Comparison of ENCODE assay signal across 17 mouse cellular contexts in genomic region chr13:20517702-20518101, GRCm38 (mm10).
DNase-seq lines count a peak whose midpoint lies in the region; ATAC-seq and TF ChIP-seq lines count a peak whose summit lies in the region.
"Had no signal": no experiment of that assay in that cellular context is flagged by ENCODE, and none has a peak within 500 bp of the region (broad histone marks: within the 10 kb centered on the region; RNA-seq: fewer than 3 reads in every experiment).

No protein-coding gene starts in this region.

- no peaks in the 10 kb centered on the region for H3K9me3 ChIP-seq in forebrain, embryonic 14.5 days (replicated peaks; ENCODE audit: control insufficient read depth, low read length)
- no peaks in the 10 kb centered on the region for H3K9me3 ChIP-seq in forebrain, embryonic 10.5 days
- H3K9me3 ChIP-seq in hindbrain, postnatal 0 days (ENCODE audit: low read length), result no peaks in the 10 kb centered on the region
- H3K9me3 ChIP-seq in hindbrain, embryonic 12.5 days (replicated peaks), result no peaks in the 10 kb centered on the region
- H3K9me3 ChIP-seq in forebrain, embryonic 16.5 days (ENCODE audit: control insufficient read depth, low read length), result no peaks in the 10 kb centered on the region
- H3K9me3 ChIP-seq: embryonic facial prominence, embryonic 10.5 days; embryonic facial prominence, embryonic 12.5 days had no signal

- peak; percentile 21; the same call in 1 of the 2 replicates for ATAC-seq in forebrain, embryonic 14.5 days
- ATAC-seq in hindbrain, postnatal 0 days, result no peak
- ATAC-seq in hindbrain, embryonic 12.5 days (ENCODE audit: low FRiP score), result no peak
- ATAC-seq in forebrain, embryonic 16.5 days, result peak; percentile 54

- no peaks in the 10 kb centered on the region for H3K36me3 ChIP-seq in forebrain, embryonic 14.5 days (ENCODE audit: control insufficient read depth, insufficient read depth, low read length)
- no peaks in the 10 kb centered on the region for H3K36me3 ChIP-seq in forebrain, embryonic 10.5 days (replicated peaks)
- no peaks in the 10 kb centered on the region for H3K36me3 ChIP-seq in hindbrain, postnatal 0 days (ENCODE audit: insufficient read depth, low read length)
- no peaks in the 10 kb centered on the region for H3K36me3 ChIP-seq in hindbrain, embryonic 12.5 days
- no peaks in the 10 kb centered on the region for H3K36me3 ChIP-seq in forebrain, embryonic 16.5 days (ENCODE audit: control insufficient read depth, insufficient read depth)
- H3K36me3 ChIP-seq: embryonic facial prominence, embryonic 10.5 days; embryonic facial prominence, embryonic 12.5 days had no signal

- H3K9ac ChIP-seq in forebrain, embryonic 14.5 days (ENCODE audit: low read length), result no peak overlapping the region
- no peak overlapping the region for H3K9ac ChIP-seq in hindbrain, postnatal 0 days (replicated peaks; ENCODE audit: low read length)
- H3K9ac ChIP-seq in hindbrain, embryonic 12.5 days, result no peak overlapping the region
- no peak overlapping the region for H3K9ac ChIP-seq in forebrain, embryonic 16.5 days (replicated peaks; ENCODE audit: low read depth, low read length)
- H3K9ac ChIP-seq: embryonic facial prominence, embryonic 12.5 days had no signal

- no peaks in the 10 kb centered on the region for H3K27me3 ChIP-seq in forebrain, embryonic 14.5 days (replicated peaks; ENCODE audit: control insufficient read depth, insufficient read depth, low read length)
- H3K27me3 ChIP-seq in forebrain, embryonic 10.5 days (ENCODE audit: poor library complexity, severe bottlenecking), result no peaks in the 10 kb centered on the region
- H3K27me3 ChIP-seq in hindbrain, postnatal 0 days (ENCODE audit: insufficient read depth, low read length), result no peaks in the 10 kb centered on the region
- no peaks in the 10 kb centered on the region for H3K27me3 ChIP-seq in hindbrain, embryonic 12.5 days
- no peaks in the 10 kb centered on the region for H3K27me3 ChIP-seq in forebrain, embryonic 16.5 days (replicated peaks; ENCODE audit: control insufficient read depth, insufficient read depth, low read length)
- H3K27me3 ChIP-seq: embryonic facial prominence, embryonic 12.5 days had no signal

- no peak for TF ChIP-seq CTCF in hindbrain, postnatal 0 days (IDR thresholded peaks at IDR 0.05; ENCODE audit: low read depth)

- DNase-seq in forebrain, embryonic 14.5 days (ENCODE audit: low spot score), result peak; percentile 56
- DNase-seq in forebrain, embryonic 10.5 days (ENCODE audit: extremely low spot score, low spot score), result no peak
- peak; percentile 12 for DNase-seq in hindbrain, postnatal 0 days (ENCODE audit: low spot score)
- DNase-seq in spleen, adult 12 weeks (ENCODE audit: low spot score), result no peak
- no peak for DNase-seq in heart, postnatal 4 days
- DNase-seq: adrenal gland, adult 2 months; adrenal gland, postnatal 10 days; adrenal gland, postnatal 25 days; cerebellum, adult 11-12 months; cerebellum, adult 2 months; cerebellum, adult 9-10 months; cerebellum, postnatal 10 days; cerebellum, postnatal 25 days had no signal

- no peak overlapping the region for H3K27ac ChIP-seq in forebrain, embryonic 14.5 days (ENCODE audit: low read depth, low read length)
- H3K27ac ChIP-seq in forebrain, embryonic 10.5 days, result no peak overlapping the region
- H3K27ac ChIP-seq in hindbrain, postnatal 0 days, result no peak overlapping the region
- no peak overlapping the region for H3K27ac ChIP-seq in hindbrain, embryonic 12.5 days
- no peak overlapping the region for H3K27ac ChIP-seq in forebrain, embryonic 16.5 days (ENCODE audit: low read length)
- H3K27ac ChIP-seq: embryonic facial prominence, embryonic 10.5 days; embryonic facial prominence, embryonic 12.5 days had no signal

- H3K4me3 ChIP-seq in forebrain, embryonic 14.5 days (ENCODE audit: low read depth, low read length), result no peak overlapping the region
- no peak overlapping the region for H3K4me3 ChIP-seq in forebrain, embryonic 10.5 days
- no peak overlapping the region for H3K4me3 ChIP-seq in hindbrain, postnatal 0 days (ENCODE audit: low read length)
- no peak overlapping the region for H3K4me3 ChIP-seq in hindbrain, embryonic 12.5 days
- no peak overlapping the region for H3K4me3 ChIP-seq in forebrain, embryonic 16.5 days (replicated peaks; ENCODE audit: low read length)
- H3K4me3 ChIP-seq: embryonic facial prominence, embryonic 10.5 days; embryonic facial prominence, embryonic 12.5 days had no signal

- H3K4me1 ChIP-seq in forebrain, embryonic 14.5 days (ENCODE audit: control insufficient read depth, insufficient read depth, low read length), result peaks cover under 1% of the 10 kb centered on the region; the same call in 1 of the 2 replicates
- H3K4me1 ChIP-seq in forebrain, embryonic 10.5 days, result peaks cover 2% of the 10 kb centered on the region; the same call in 1 of the 2 replicates
- H3K4me1 ChIP-seq in hindbrain, postnatal 0 days (ENCODE audit: insufficient read depth, low read length), result 0 out of 2 replicates have a peak, but pooled peaks cover under 1% of the 10 kb centered on the region
- no peaks in the 10 kb centered on the region for H3K4me1 ChIP-seq in hindbrain, embryonic 12.5 days
- peaks cover 6% of the 10 kb centered on the region; the same call in 1 of the 2 replicates for H3K4me1 ChIP-seq in forebrain, embryonic 16.5 days (replicated peaks; ENCODE audit: control insufficient read depth, insufficient read depth, low read length)
- H3K4me1 ChIP-seq: embryonic facial prominence, embryonic 10.5 days; embryonic facial prominence, embryonic 12.5 days had no signal

- 57% methylated on average over 4 of the region's 4 CpGs for WGBS in forebrain, embryonic 14.5 days
- WGBS in forebrain, embryonic 10.5 days, result 85% methylated on average over 4 of the region's 4 CpGs
- 58% methylated on average over 4 of the region's 4 CpGs for WGBS in hindbrain, postnatal 0 days
- 77% methylated on average over 4 of the region's 4 CpGs for WGBS in hindbrain, embryonic 12.5 days
- 49% methylated on average over 4 of the region's 4 CpGs for WGBS in forebrain, embryonic 16.5 days

- H3K4me2 ChIP-seq in forebrain, embryonic 14.5 days (ENCODE audit: low read length), result no peak overlapping the region
- H3K4me2 ChIP-seq in hindbrain, postnatal 0 days (ENCODE audit: low read depth, low read length), result no peak overlapping the region
- no peak overlapping the region for H3K4me2 ChIP-seq in hindbrain, embryonic 12.5 days (replicated peaks)
- no peak overlapping the region for H3K4me2 ChIP-seq in forebrain, embryonic 16.5 days (ENCODE audit: low read length)
- H3K4me2 ChIP-seq: embryonic facial prominence, embryonic 12.5 days had no signal

Comparison
In these comparisons a context has a peak if more than half of its experiments do, and no peak if none do; other contexts are left out.
1. DNase-seq: peak in forebrain, embryonic 14.5 days (single experiment) and hindbrain, postnatal 0 days (single experiment); none in forebrain, embryonic 10.5 days (single experiment), spleen, adult 12 weeks (single experiment) and heart, postnatal 4 days (single experiment).
2. ATAC-seq: peak in forebrain, embryonic 14.5 days (single experiment) and forebrain, embryonic 16.5 days (single experiment); none in hindbrain, postnatal 0 days (single experiment) and hindbrain, embryonic 12.5 days (single experiment).